Mouse (Mus musculus): Measurements from ENCODE around the gene Gm8011.
"Not testable (repeated sequence)": the region's sequence is repeated elsewhere in the genome, so short reads cannot be mapped to it uniquely, and the experiment has no call there.

Gm8011 gene

DNA sequence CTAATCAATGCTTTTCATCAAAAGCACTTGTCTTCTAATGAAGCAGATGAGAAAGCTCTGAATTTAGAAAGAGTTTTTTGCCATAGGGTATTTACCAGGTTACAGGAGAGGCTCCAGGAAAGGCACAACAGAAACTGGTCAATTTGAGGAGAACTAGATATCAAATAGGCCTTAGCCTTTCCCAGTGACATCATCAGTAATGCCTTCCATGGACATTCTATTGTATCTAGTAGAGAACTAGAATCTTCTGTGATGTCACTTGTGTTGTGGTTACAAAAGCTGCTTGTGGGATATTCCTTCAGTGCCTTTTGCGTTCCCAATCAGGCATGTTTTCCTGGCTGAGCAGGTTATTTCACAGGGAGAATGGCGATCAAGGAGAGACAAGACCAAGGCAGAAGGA lies at the start of gene Gm8011:
Gene Gm8011, plus strand, starts transcription at position 301 of the 400 bp plus-strand sequence.
- not testable (repeated sequence) for DNase-seq

DNA sequence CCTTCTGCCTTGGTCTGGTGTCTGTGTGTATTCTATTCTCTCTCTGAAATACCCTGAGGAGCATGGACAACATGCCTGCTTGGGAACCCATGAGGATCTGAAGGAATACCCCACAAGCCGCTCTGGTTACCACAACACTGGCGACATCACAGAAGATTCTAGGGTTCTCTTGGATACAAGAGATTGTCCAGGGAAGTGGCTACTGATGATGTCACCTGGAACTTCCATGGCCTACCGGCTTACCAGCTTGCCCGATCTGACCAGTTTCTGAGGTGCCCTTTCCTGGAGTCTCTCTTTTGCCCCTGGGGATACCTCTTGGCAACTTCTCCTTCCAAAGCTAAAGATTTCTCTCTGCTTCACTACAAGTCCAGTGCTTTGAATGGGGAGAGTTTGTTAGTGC lies 24.1 kb upstream of the Gm8011 start, which contains the start of gene Gm8005:
Gene Gm8005, minus strand, starts transcription at position 101 of the 400 bp plus-strand sequence.
- DNase-seq: not testable (repeated sequence)

DNA sequence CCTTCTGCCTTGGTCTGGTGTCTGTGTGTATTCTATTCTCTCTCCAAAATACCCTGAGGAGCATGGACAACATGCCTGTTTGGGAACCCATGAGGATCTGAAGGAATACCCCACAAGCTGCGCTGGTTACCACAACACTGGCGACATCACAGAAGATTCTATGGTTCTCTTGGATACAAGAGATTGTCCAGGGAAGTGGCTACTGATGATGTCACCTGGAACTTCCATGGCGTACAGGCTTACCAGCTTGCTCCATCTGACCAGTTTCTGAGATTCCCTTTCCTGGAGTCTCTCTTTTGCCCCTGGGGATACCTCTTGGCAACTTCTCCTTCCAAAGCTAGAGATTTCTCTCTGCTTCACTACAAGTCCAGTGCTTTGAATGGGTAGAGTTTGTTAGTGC lies 38.6 kb downstream of the Gm8011 start, which contains the start of gene Gm8020:
Gene Gm8020, minus strand, starts transcription at position 101 of the 400 bp plus-strand sequence.
- not testable (repeated sequence) for DNase-seq
